Mouse (Mus musculus): ENCODE measurements around the gene Imp4.

Imp4 gene

DNA sequence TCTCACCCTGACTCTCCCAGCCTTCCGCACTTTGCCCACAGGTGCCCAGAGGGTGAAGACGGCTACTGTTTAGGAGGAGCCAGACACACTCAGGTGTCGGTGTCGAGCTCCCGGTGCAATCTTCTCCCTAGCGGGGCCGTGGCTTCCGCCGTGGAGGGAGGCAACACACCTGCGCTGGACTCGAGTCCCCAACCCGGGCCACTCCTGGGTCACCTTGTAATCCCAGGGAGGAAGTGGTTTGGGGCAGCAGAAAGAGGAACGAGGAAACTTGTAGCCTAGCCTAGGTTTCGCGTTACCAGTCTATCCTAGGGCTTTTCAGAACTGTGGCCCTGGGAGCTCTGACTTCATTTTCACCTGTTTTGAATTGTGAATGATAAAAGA is 20.4 kb downstream of the Imp4 start:
- no peak for DNase-seq (ENCODE audit: low spot score in 2 of 2)

DNA sequence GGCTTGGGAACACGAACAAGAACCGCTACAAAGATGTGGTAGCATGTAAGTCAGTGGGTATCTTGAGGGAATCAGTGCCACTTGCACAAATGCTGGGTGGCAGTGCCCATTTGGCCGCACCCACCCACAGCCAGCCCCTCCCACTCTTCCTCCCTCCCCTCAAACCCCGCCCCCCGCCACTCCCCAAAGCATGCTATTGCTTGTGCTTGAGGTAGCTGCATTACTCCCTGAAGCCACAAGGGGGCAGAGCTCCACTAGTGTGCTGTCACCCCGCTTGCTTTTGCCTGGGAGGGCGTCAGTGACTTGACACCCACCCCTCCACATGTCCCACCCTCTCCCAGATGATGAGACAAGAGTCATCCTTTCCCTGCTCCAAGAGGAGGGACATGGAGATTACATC is 23.1 kb downstream of the Imp4 start:
- DNase-seq (ENCODE audit: low spot score in 2 of 2) = peak; percentile 41 to 53

DNA sequence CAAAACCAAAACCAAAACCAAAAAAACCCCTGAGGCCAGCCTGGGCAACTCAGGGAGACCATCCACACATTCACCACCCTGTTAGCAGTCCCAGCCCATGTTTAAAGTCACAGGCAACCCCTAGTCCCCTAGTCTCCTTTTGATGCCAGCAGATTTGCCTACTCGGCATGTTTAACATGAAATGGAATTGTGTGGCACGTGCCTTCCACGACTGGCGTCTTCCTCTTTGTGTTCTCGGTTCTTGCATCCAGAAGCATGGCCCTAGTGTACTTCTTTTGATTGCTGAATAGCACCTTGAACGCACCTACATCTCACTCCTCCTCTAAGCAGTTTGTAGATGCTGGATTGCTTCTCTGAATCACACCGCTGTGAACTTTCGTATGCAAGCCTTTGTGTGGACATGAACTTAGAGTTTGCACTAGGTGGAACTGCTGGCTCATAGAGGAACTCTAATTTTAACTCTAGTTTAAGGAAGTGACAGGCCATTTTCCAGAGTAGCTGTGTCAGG is 24.7 kb downstream of the Imp4 start:
- peak; percentile 34 to 44 for DNase-seq (ENCODE audit: low spot score in 2 of 2)

DNA sequence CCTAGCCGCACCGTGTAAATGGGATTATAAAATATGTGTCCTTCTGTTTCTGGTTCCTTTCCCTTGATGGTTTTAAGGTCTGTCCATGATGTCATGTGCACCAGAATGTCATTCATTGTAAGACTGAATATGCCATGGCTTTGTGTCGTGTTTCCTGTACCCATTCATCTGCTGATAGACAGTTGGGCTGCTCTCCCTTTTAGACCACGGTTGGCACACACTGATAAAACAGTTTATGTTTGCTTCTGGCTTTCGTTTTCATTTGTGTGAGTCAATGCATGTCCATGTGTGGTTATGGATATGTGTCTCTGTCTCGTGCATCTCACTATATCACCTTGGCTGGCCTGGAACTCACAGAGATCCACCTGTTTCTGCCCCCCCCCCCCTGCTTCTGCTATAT is 25.8 kb downstream of the Imp4 start:
- no peak for DNase-seq (ENCODE audit: low spot score in 2 of 2)

GRCm38 (mm10) chr1:34468051-34468450 is 28.4 kb downstream of the Imp4 start:
- no peak for DNase-seq (ENCODE audit: low spot score in 2 of 2)

- DNase-seq (ENCODE audit: low spot score in 2 of 2) = no peak
Observed at GRCm38 (mm10) chr1:34468500-34468899, 28.8 kb downstream of the Imp4 start.

- DNase-seq (ENCODE audit: low spot score in 2 of 2) = no peak
Observed at GRCm38 (mm10) chr1:34469801-34470200, 30.1 kb downstream of the Imp4 start.

DNA sequence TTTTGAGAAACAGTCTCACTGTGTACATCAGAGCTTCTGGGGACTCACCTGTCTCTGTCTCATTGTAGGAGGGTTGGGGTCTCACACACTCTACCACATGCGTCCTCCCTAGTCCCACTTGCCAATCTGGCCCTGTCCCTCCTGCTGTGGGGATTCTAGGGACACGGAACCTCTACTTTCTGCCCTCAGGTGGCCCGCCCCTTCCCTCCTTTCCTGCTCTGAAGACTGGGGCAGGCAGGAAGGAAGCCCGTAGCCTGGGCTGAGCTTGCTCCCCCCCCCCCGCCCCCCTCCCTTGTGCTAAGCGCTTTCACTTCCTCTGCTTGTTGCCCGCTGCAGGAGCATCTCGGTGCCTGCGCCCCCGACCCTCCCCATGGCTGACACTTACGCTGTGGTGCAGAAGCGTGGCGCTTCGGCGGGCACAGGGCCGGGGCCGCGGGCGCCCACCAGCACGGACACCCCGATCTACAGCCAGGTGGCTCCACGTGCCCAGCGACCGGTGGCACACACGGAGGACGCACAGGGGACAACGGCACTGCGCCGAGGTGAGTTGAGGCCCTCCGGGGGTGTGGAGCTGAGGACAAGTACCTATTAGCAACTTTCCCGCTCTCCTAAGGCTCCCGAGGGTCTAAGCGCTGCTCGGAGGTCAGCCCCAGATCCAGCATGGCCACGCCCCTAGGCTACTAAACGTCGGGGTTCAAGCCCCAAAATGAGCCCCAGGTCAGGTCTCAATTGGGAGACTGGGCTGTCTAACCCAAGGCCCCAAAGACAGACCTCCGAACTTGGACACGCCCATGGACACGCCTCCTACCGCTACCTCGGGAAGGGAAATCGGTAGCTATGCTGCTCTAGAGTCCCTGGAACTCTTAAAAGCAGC is 33.0 kb downstream of the Imp4 start:
- DNase-seq (ENCODE audit: low spot score in 2 of 2) = peak; percentile 36 to 58

GRCm38 (mm10) chr1:34478891-34479655 is 39.4 kb downstream of the Imp4 start:
- DNase-seq (ENCODE audit: low spot score in 2 of 2) = no peak

- DNase-seq (ENCODE audit: low spot score in 2 of 2) = peak in 1 of 2 experiments; percentile 5
Observed at GRCm38 (mm10) chr1:34480801-34481200, 41.1 kb downstream of the Imp4 start.

DNA sequence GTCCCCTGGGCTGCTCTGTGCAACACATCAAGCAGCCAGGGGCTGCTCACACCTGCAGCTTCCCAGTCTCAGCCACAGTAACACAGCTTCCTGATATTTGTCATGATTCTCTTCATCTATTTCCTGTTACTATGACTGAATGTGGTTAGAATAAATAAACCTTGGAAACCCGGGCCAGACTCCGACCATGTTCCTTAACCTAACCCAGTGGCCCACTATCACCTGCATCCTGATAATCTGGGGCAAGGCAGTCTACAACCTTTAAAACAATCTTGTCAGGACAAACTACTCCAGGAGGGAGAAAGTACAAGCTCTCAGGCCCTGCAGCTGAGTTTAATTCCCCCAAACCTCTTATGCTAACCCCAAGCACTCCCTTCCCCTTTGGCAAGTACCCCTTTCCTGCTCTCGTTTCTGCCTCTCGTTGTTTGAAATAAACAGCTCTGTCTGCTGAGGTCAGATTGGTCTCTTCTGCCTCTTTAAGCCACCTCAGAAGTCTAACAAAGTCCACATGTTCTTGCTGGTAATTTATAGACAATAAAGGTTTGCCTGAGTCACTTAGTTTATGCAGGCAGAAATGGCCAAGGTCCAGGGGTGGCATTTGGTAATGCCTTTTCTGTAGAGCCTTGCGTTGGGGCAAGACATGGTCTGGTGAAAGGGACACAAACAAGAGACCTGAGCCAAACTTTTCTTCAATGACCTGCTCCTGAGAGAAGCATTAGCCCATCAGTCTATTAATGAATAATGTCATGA is 42.4 kb downstream of the Imp4 start:
- DNase-seq (ENCODE audit: low spot score in 2 of 2) = no peak

DNA sequence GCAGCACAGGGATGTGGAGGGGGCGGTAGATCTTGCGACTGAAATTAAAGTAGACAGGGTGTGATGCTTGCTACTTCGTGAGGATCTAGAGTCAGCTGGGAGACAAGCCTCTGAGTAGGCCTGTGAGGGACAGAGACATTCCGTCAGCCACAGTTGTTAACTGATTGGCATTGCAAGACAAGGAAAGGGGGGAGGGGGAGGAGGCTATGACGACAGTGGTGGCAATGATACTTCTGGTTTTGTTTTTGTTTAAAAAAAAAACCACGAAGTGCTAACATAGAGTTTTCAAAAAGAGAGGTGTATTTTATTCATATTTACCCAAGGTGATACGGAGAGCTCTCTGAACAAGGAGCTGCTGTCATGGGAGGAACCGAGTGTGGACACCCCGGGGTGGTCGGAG is 44.8 kb downstream of the Imp4 start:
- DNase-seq (ENCODE audit: low spot score in 2 of 2) = no peak

GRCm38 (mm10) chr1:34485461-34486188 is 46.0 kb downstream of the Imp4 start:
- peak in 1 of 2 experiments; percentile 41 for DNase-seq (ENCODE audit: low spot score in 2 of 2)

DNA sequence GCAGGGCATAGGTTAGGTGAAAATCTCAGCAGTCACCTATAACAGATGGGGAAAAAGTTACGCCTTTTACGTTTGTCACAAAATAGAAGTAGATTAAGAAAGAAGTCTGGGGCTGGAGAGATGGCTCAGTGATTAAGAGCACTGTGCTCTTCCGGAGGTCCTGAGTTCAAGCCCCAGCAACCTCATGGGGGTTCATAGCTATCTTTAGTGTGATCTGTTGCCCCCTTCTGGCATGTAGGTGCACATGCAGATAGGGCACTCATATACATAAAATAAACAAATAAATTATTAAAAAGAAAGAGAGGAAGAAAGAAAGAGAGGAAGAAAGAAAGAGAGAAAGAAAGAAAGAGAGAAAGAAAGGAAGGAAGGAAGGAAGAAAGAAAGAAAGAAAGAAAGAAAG is 47.7 kb downstream of the Imp4 start:
- DNase-seq (ENCODE audit: low spot score in 2 of 2) = no peak

GRCm38 (mm10) chr1:34489852-34490541 is 50.3 kb downstream of the Imp4 start:
- no peak for DNase-seq (ENCODE audit: low spot score in 2 of 2)

GRCm38 (mm10) chr1:34491480-34491879 is 51.8 kb downstream of the Imp4 start:
- DNase-seq (ENCODE audit: low spot score in 2 of 2) = no peak

Data from heart, adult 9 months (tissue).